Mouse (Mus musculus) thymus, postnatal 14 days (tissue): Measurements from ENCODE around the gene Pwp2.
"Not testable (repeated sequence)": the region's sequence is repeated elsewhere in the genome, so short reads cannot be mapped to it uniquely, and the experiment has no call there.

ENCODE experiments used
- DNase-seq: peaks from one replicate; pipeline ENCODE4 v3.0.0; 2021

The Pwp2 gene

GRCm38 (mm10) chr10:78139572-78140250 is 45.2 kb downstream of the Pwp2 start:
- no peak for DNase-seq

GRCm38 (mm10) chr10:78138812-78139523 is 46.0 kb downstream of the Pwp2 start:
- DNase-seq, result no peak

- no peak for DNase-seq
These were observed 47.8 kb downstream of the Pwp2 start for GRCm38 (mm10) chr10:78137191-78137590.

- no peak for DNase-seq
These were observed 49.0 kb downstream of the Pwp2 start for GRCm38 (mm10) chr10:78135947-78136346.

- no peak for DNase-seq
These were observed 49.8 kb downstream of the Pwp2 start for GRCm38 (mm10) chr10:78134975-78135798.

- peak; percentile 37 for DNase-seq
These were observed 50.5 kb downstream of the Pwp2 start for GRCm38 (mm10) chr10:78134400-78134799.

GRCm38 (mm10) chr10:78129998-78130397 is 55.0 kb downstream of the Pwp2 start:
- no peak for DNase-seq

- DNase-seq, result no peak
These were observed 55.5 kb downstream of the Pwp2 start for GRCm38 (mm10) chr10:78129423-78129822.

- no peak for DNase-seq
These were observed 56.3 kb downstream of the Pwp2 start for GRCm38 (mm10) chr10:78128647-78129046.

- no peak for DNase-seq
These were observed 57.0 kb downstream of the Pwp2 start for GRCm38 (mm10) chr10:78127931-78128330.

- DNase-seq, result no peak
These were observed 57.7 kb downstream of the Pwp2 start for GRCm38 (mm10) chr10:78127046-78127870.

- DNase-seq, result no peak
These were observed 58.6 kb downstream of the Pwp2 start for GRCm38 (mm10) chr10:78126311-78126710.

- DNase-seq, result not testable (repeated sequence)
These were observed 59.9 kb downstream of the Pwp2 start for GRCm38 (mm10) chr10:78125061-78125460.

- DNase-seq, result peak; percentile 33
These were observed 60.8 kb downstream of the Pwp2 start for GRCm38 (mm10) chr10:78124137-78124536.
